Mouse (Mus musculus) thymus, adult 2 months (tissue): ENCODE measurements around the gene Myo18a.

Source experiments
- CTCF ChIP-seq: fragments of 200-500 bp; IDR thresholded peaks from 2 replicates; pipeline ENCODE4 v1.5.1; 2012; ENCODE audit warnings: mild to moderate bottlenecking, control low read depth, low read length, moderate library complexity, borderline replicate concordance; ENCODE audit not compliant: control insufficient read depth, poor library complexity, insufficient read depth; ENCODE audit errors: extremely low read depth
- POLR2A ChIP-seq: fragments of 200-500 bp; IDR thresholded peaks from 2 replicates; pipeline ENCODE4 v1.6.1; 2012; ENCODE audit warnings: mild to moderate bottlenecking, low read length, control low read depth, moderate library complexity; ENCODE audit not compliant: control insufficient read depth, poor library complexity, insufficient read depth; ENCODE audit errors: extremely low read depth

GRCm38 (mm10) chr11:77913505-77913904 is 150.5 kb downstream of the Myo18a start:
- TF ChIP-seq POLR2A (no peak), CTCF (no peak)
